Mouse (Mus musculus) kidney, postnatal 0 days (tissue): ENCODE measurements at regions not wholly inside any gene's neighbourhood (a gene's known extent, or its start where the extent isn't known, plus 50 kb on each side); places are given as distances from the start of the nearest gene placed in this dataset.
A peak's percentile ranks its signal among the peaks of the same experiment; 100 is the strongest.

ENCODE experiments used
- ATAC-seq: fragments of 200-750 bp; cut with Nextera tagmentation; replicated peaks from 2 replicates; pipeline ENCODE4 v1.8.0; 2017; ENCODE audit warnings: low read depth, moderate number of reproducible peaks, moderate TSS enrichment, moderate library complexity; ENCODE audit not compliant: low FRiP score
- DNase-seq: peaks from one replicate; pipeline ENCODE4 v3.0.0-alpha.2; 2016; ENCODE audit warnings: low spot score
- H3K27ac ChIP-seq: fragments of 300-500 bp; sonication (generic); 2 replicates; pipeline ENCODE4 v1.5.1; 2014; ENCODE audit warnings: mild to moderate bottlenecking
- H3K27me3 ChIP-seq: fragments of 300-500 bp; sonication (generic); 2 replicates; pipeline ENCODE4 v1.6.1; 2014; ENCODE audit warnings: low read length, mixed read lengths; ENCODE audit not compliant: insufficient read depth
- H3K36me3 ChIP-seq: fragments of 300-500 bp; sonication (generic); 2 replicates; pipeline ENCODE4 v1.6.1; 2014; ENCODE audit warnings: low read length, mixed read lengths; ENCODE audit not compliant: insufficient read depth
- H3K4me1 ChIP-seq: fragments of 300-500 bp; sonication (generic); replicated peaks from 2 replicates; pipeline ENCODE4 v1.6.1; 2014; ENCODE audit warnings: antibody characterized with exemption, low read length, mixed read lengths; ENCODE audit not compliant: insufficient read depth
- H3K4me2 ChIP-seq: fragments of 300-500 bp; sonication (generic); 2 replicates; pipeline ENCODE4 v1.6.1; 2014; ENCODE audit warnings: mild to moderate bottlenecking, low read length, moderate library complexity, mixed read lengths
- H3K4me3 ChIP-seq: fragments of 300-500 bp; sonication (generic); replicated peaks from 2 replicates; pipeline ENCODE4 v1.5.1; 2014; ENCODE audit warnings: low read depth, low read length
- H3K9ac ChIP-seq: fragments of 300-500 bp; sonication (generic); 2 replicates; pipeline ENCODE4 v1.6.1; 2014; ENCODE audit warnings: low read depth, low read length
- H3K9me3 ChIP-seq: fragments of 300-500 bp; sonication (generic); replicated peaks from 2 replicates; pipeline ENCODE4 v1.6.1; 2016; ENCODE audit warnings: low read length, inconsistent platforms, mixed read lengths
- CTCF ChIP-seq: IDR thresholded peaks from 2 replicates; pipeline ENCODE4 v1.5.1; 2016; ENCODE audit warnings: antibody characterized with exemption, low read depth, mild to moderate bottlenecking, moderate library complexity
- WGBS: fragments of 180-500 bp; shearing (Covaris S2); extraction: QIAGEN DNeasy Blood & Tissue Kit; methylation state at CpG from one replicate; pipeline ENCODE4 v1.1.7; 2014; 5-methylcytosine and 5-hydroxymethylcytosine counted together

DNA sequence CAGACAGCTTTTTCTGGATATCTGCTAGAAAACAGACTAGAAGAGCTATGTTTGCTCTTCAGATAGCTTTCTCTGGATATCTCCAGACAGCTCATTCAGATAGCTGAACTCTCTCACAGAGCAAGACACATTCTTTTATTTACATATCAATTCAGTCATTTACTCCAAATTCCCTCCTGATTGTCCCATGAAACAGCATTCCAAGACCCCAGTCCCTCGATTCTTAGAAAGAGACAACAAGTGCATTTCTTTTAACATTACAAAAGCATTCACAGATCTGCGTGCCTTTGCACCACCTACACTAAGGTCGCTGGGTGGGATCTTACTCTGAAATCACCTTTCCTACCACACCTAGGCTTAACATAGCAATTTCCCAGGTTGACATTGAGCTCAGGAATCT, 1039.5 kb upstream of the Ddx18 start:
- H3K9ac ChIP-seq: no peak overlapping the region
- no peaks in the 10 kb centered on the region for H3K36me3 ChIP-seq
- no peak for TF ChIP-seq CTCF
- H3K4me2 ChIP-seq: no peak overlapping the region
- 65% methylated on average over 3 of the region's 3 CpGs for WGBS
- H3K4me1 ChIP-seq: no peaks in the 10 kb centered on the region
- H3K27ac ChIP-seq: no peak overlapping the region
- H3K9me3 ChIP-seq: no peaks in the 10 kb centered on the region
- no peaks in the 10 kb centered on the region for H3K27me3 ChIP-seq
- ATAC-seq: no peak
- DNase-seq: no peak
- no peak overlapping the region for H3K4me3 ChIP-seq

DNA sequence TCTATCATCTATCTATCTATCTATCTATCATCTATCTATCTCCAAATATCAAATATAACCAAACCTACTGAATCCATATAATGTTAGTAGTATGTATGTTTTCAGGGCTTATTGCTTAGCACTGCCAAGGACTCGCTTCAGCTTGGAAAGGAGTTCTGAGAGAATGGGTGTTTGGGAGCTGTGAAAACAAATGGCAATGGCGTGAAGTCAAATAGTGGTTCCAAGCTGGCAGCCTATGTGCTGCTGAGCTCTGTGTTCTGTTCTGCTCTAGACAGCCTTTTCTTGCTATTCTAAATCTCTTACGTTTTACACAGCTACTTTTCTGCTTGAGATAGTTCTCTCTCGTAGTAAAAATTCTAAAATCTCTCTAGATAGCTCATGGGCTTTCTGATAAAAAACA, 1008.2 kb upstream of the Ddx18 start:
- no peak for ATAC-seq
- no peak overlapping the region for H3K27ac ChIP-seq
- no peak overlapping the region for H3K9ac ChIP-seq
- no peaks in the 10 kb centered on the region for H3K36me3 ChIP-seq
- DNase-seq: no peak
- H3K4me1 ChIP-seq: no peaks in the 10 kb centered on the region
- WGBS: 62% methylated on average over 4 of the region's 4 CpGs
- no peak for TF ChIP-seq CTCF
- no peak overlapping the region for H3K4me2 ChIP-seq
- no peaks in the 10 kb centered on the region for H3K9me3 ChIP-seq
- H3K4me3 ChIP-seq: no peak overlapping the region
- no peaks in the 10 kb centered on the region for H3K27me3 ChIP-seq

DNA sequence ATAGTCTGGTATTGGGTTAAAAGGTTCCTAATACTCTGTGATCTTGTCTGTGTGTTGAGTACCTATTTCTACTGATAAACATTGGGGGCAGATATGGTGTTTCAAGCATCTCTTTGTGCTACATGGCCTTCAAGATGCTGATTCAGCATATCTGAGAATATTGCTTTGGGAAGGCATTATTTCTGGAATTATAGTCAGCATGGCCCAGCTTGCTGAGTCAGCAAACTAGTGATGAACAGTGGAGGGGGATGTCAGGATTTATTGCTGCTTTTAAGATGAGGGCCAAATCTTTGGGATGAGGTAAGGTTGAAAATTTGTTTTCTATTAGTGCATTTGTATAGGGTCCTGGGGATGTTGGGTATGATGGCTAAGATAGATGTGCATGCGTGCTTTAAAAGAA, 983.8 kb upstream of the Ddx18 start:
- WGBS: 97% methylated on average over 1 of the region's 1 CpGs
- Histone ChIP-seq H3K36me3 (no peaks in the 10 kb centered on the region), H3K27ac (no peak overlapping the region), H3K27me3 (no peaks in the 10 kb centered on the region), H3K9ac (no peak overlapping the region), H3K4me1 (no peaks in the 10 kb centered on the region), H3K4me3 (no peak overlapping the region), H3K9me3 (no peaks in the 10 kb centered on the region; the same call in 1 of the 2 replicates), H3K4me2 (no peak overlapping the region)
- DNase-seq: no peak
- TF ChIP-seq CTCF: no peak
- no peak for ATAC-seq

DNA sequence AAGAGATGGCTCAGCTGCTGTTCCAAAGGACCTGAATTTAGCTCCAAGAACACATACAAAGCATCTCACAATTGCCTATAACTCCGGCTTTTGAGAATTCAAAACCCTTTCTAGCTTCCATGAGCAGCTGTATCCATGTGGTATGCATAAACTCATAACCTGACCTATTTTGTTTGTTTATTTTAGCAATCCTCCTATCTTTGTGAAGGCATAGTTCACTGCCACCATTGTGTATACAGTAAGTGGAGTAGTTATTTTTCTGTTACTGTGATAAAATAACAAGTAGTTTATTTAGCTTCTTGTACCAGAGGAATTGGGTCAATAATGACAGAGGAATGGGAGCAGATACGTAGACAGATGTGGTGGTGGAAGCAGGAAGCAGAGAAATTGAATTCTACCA, 941.8 kb upstream of the Ddx18 start:
- Histone ChIP-seq H3K4me3 (no peak overlapping the region), H3K4me2 (no peak overlapping the region), H3K27ac (no peak overlapping the region), H3K36me3 (no peaks in the 10 kb centered on the region), H3K9me3 (no peaks in the 10 kb centered on the region; the same call in 1 of the 2 replicates), H3K9ac (no peak overlapping the region), H3K4me1 (no peaks in the 10 kb centered on the region), H3K27me3 (no peaks in the 10 kb centered on the region)
- TF ChIP-seq CTCF: no peak
- no peak for ATAC-seq
- DNase-seq: peak; percentile 25
- 49% methylated on average over 2 of the region's 2 CpGs for WGBS

DNA sequence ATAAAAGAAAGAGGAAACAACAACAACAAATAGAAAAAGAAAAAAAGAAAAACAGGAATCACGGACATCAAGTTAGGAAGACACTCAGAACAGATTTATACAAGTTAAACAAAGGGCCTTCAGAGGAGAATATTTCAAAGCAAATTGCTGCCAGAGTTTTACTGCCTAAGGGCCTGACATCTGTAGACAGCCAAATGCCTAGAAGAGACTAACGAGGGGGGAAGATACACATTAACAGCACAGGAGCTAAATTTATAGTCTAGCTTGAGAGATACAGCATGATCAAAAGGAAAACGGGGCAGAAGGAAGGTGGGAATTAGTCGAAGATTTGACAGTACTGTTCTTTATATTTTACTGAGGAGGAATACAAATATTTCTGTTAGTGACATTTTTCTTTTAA, 933.9 kb upstream of the Ddx18 start:
- Histone ChIP-seq H3K9me3 (no peaks in the 10 kb centered on the region), H3K36me3 (no peaks in the 10 kb centered on the region), H3K4me3 (no peak overlapping the region), H3K4me2 (no peak overlapping the region), H3K9ac (no peak overlapping the region), H3K27me3 (no peaks in the 10 kb centered on the region), H3K27ac (no peak overlapping the region), H3K4me1 (no peaks in the 10 kb centered on the region)
- whole genome bisulfite sequencing: 5% methylated on average over 4 of the region's 4 CpGs
- ATAC-seq (no peak), DNase-seq (peak; percentile 47)
- no peak for TF ChIP-seq CTCF

DNA sequence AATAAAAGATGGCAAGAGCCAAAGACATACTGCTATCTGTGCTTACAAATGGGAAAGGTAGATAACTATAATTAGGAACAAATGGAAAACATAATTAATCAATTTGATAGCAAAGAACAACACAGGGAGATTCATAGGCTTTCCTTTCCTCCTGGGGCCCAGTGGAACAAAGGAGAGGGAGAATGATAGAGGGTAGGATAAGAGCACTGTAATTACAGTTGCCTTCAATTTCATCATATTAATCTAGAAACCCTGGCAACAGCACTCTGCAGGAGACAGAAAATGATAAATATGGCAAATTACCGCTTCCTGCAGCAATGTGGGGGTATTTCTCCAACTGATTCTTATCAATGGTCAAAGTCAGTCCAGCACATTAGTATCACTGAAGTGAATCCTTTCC, 910.2 kb upstream of the Ddx18 start:
- Histone ChIP-seq H3K4me1 (no peaks in the 10 kb centered on the region), H3K36me3 (no peaks in the 10 kb centered on the region), H3K9ac (no peak overlapping the region), H3K4me3 (no peak overlapping the region), H3K4me2 (no peak overlapping the region), H3K27me3 (no peaks in the 10 kb centered on the region), H3K27ac (no peak overlapping the region), H3K9me3 (no peaks in the 10 kb centered on the region)
- ATAC-seq (no peak), DNase-seq (no peak)
- 62% methylated on average over 1 of the region's 1 CpGs for WGBS
- TF ChIP-seq CTCF: no peak

DNA sequence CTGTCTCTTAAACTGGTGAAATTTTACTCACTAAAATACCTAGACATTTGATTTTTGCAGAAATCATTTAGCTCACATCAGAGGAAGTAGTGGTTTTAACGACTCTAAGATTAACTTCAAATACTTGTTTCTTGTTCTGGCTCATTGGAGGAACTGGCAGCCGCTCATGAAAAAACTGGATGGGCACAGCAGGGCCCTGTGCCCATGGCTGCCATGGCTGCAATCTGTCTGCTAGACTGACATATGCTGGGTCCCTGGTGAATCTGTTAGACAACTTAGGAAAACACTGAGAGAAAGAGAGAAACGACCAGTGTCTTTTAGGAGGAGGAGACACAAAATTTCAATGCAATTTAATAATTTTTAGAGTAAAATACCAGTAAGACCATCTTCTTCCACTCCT, 896.1 kb upstream of the Ddx18 start:
- Histone ChIP-seq H3K9ac (no peak overlapping the region), H3K4me2 (no peak overlapping the region), H3K4me1 (no peaks in the 10 kb centered on the region), H3K27ac (no peak overlapping the region), H3K4me3 (no peak overlapping the region), H3K27me3 (no peaks in the 10 kb centered on the region), H3K9me3 (no peaks in the 10 kb centered on the region), H3K36me3 (no peaks in the 10 kb centered on the region)
- WGBS: 71% methylated on average over 3 of the region's 3 CpGs
- no peak for TF ChIP-seq CTCF
- no peak for ATAC-seq
- DNase-seq: no peak
